Mouse (Mus musculus) CD8-positive naive resting alpha-beta T cell, adult 2 months (primary cell): ENCODE measurements around the gene Rnasel.
A peak's percentile ranks its signal among the peaks of the same experiment; 100 is the strongest.

ENCODE experiments used
- DNase-seq, 2 experiments: peaks; one replicate each; pipeline ENCODE4 v3.0.0; 2022; ENCODE audit warnings: low read depth in 2 of 2, low spot score in 2 of 2

Gene Rnasel

GRCm38 (mm10) chr1:153749211-153749801, at the start of gene Rnasel:
Gene Rnasel (plus strand): TSS chr1:153749426.
- DNase-seq, result peak; percentile 65 to 76

- DNase-seq, result no peak
These were observed 48.7 kb upstream of the Rnasel start for GRCm38 (mm10) chr1:153700448-153701063.

GRCm38 (mm10) chr1:153701461-153701860, 47.8 kb upstream of the Rnasel start:
- no peak for DNase-seq

- DNase-seq, result no peak
These were observed 46.9 kb upstream of the Rnasel start for GRCm38 (mm10) chr1:153702166-153702852.

- no peak for DNase-seq
These were observed 46.3 kb upstream of the Rnasel start for GRCm38 (mm10) chr1:153702853-153703410.

- DNase-seq, result no peak
These were observed 45.7 kb upstream of the Rnasel start for GRCm38 (mm10) chr1:153703445-153703991.

GRCm38 (mm10) chr1:153704174-153704573, 45.1 kb upstream of the Rnasel start:
- DNase-seq, result no peak

GRCm38 (mm10) chr1:153704996-153705395, 44.2 kb upstream of the Rnasel start:
- no peak for DNase-seq

GRCm38 (mm10) chr1:153708626-153709025, 40.6 kb upstream of the Rnasel start:
- no peak for DNase-seq

GRCm38 (mm10) chr1:153709451-153709850, 39.8 kb upstream of the Rnasel start:
- no peak for DNase-seq

GRCm38 (mm10) chr1:153711544-153712262, 37.5 kb upstream of the Rnasel start:
- no peak for DNase-seq

GRCm38 (mm10) chr1:153712633-153713032, 36.6 kb upstream of the Rnasel start:
- no peak for DNase-seq

GRCm38 (mm10) chr1:153717990-153718389, 31.2 kb upstream of the Rnasel start:
- DNase-seq, result no peak

GRCm38 (mm10) chr1:153720935-153721334, 28.3 kb upstream of the Rnasel start:
- no peak for DNase-seq

GRCm38 (mm10) chr1:153721565-153722310, 27.5 kb upstream of the Rnasel start:
- no peak for DNase-seq

GRCm38 (mm10) chr1:153723426-153723825, 25.8 kb upstream of the Rnasel start:
- DNase-seq, result peak; percentile 69 to 78

GRCm38 (mm10) chr1:153726636-153727035, 22.6 kb upstream of the Rnasel start:
- DNase-seq, result no peak

GRCm38 (mm10) chr1:153729806-153730205, 19.4 kb upstream of the Rnasel start:
- no peak for DNase-seq

GRCm38 (mm10) chr1:153730671-153731070, 18.6 kb upstream of the Rnasel start:
- DNase-seq, result no peak

GRCm38 (mm10) chr1:153733181-153733580, 16.0 kb upstream of the Rnasel start:
- no peak for DNase-seq
